Mouse (Mus musculus): ENCODE measurements around the gene Zbtb43. TPM values are rescaled to one million over a fixed set of nuclear protein-coding genes. Genes with fewer than 3 reads are reported as not detected.

The Zbtb43 gene
- polyA plus RNA-seq, 2 experiments = 13.6 to 19.0 TPM

GRCm38 (mm10) chr2:33412111-33412510, 56.2 kb downstream of the Zbtb43 start:
- TF ChIP-seq POLR2A (IDR thresholded peaks at IDR 0.05; ENCODE audit: borderline replicate concordance, extremely low read depth, insufficient read depth, insufficient read length) = no peak
- Histone ChIP-seq H3K9me3 (ENCODE audit: control insufficient read depth, low read length) (no peaks in the 10 kb centered on the region), H3K36me3 (ENCODE audit: control insufficient read depth, insufficient read depth, low read length) (peaks cover 48% of the 10 kb centered on the region)

GRCm38 (mm10) chr2:33403511-33404003, 64.8 kb downstream of the Zbtb43 start:
- Histone ChIP-seq H3K27me3 (ENCODE audit: control insufficient read depth, insufficient read depth, low read length) (no peaks in the 10 kb centered on the region), H3K9ac (ENCODE audit: low read depth, low read length, severe bottlenecking) (no peak overlapping the region), H3K4me2 (replicated peaks; ENCODE audit: low read depth, low read length, severe bottlenecking) (no peak overlapping the region), H3K9me3 (ENCODE audit: control insufficient read depth, low read length) (no peaks in the 10 kb centered on the region), H3K4me3 (replicated peaks; ENCODE audit: low read length) (no peak overlapping the region), H3K36me3 (ENCODE audit: control insufficient read depth, insufficient read depth, low read length) (peaks cover 10% of the 10 kb centered on the region), H3K27ac (replicated peaks; ENCODE audit: low read depth, low read length) (no peak overlapping the region), H3K4me1 (ENCODE audit: control insufficient read depth, insufficient read depth, low read length) (no peaks in the 10 kb centered on the region)
- ATAC-seq (ENCODE audit: low FRiP score, low read depth) (no peak), DNase-seq (ENCODE audit: low spot score) (no peak)
- 88% methylated on average over 4 of the region's 4 CpGs for WGBS
- no peak for TF ChIP-seq POLR2A (IDR thresholded peaks at IDR 0.05; ENCODE audit: borderline replicate concordance, extremely low read depth, insufficient read depth, insufficient read length)

More at GRCm38 (mm10) chr2:33412111-33412510, 56.2 kb downstream of the Zbtb43 start:
- no peaks in the 10 kb centered on the region for H3K27me3 ChIP-seq (ENCODE audit: control insufficient read depth, insufficient read depth, low read length)
- WGBS = 85% methylated on average over 14 of the region's 14 CpGs
- ATAC-seq (ENCODE audit: low FRiP score, low read depth) = no peak
- no peak for DNase-seq (ENCODE audit: low spot score)
- H3K4me2 ChIP-seq (replicated peaks; ENCODE audit: low read depth, low read length, severe bottlenecking) = no peak overlapping the region
- no peaks in the 10 kb centered on the region for H3K4me1 ChIP-seq (ENCODE audit: control insufficient read depth, insufficient read depth, low read length)
- H3K27ac ChIP-seq (replicated peaks; ENCODE audit: low read depth, low read length) = no peak overlapping the region
- H3K4me3 ChIP-seq (replicated peaks; ENCODE audit: low read length) = no peak overlapping the region
- H3K9ac ChIP-seq (ENCODE audit: low read depth, low read length, severe bottlenecking) = no peak overlapping the region

DNA sequence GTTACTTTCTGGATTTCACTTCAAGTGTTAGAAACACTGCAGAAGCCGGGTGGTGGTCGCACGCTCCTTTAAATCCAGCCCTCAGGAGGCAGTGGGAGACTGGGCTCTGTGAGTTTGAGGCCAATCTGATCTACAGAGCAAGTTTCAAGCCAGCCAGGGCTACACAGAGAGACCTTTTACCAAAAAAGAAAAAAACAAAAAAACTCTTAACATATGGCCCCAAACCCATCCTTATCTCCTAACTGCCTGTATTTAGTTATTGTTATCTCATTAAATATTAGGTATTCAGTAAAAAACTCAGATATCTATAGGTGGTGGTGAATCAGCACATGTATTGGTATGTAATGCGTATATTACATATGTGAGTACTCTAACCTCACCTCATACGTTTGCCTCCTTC, 65.7 kb downstream of the Zbtb43 start:
- Histone ChIP-seq H3K27me3 (ENCODE audit: control insufficient read depth, insufficient read depth, low read length) (no peaks in the 10 kb centered on the region), H3K4me1 (ENCODE audit: control insufficient read depth, insufficient read depth, low read length) (no peaks in the 10 kb centered on the region), H3K4me2 (replicated peaks; ENCODE audit: low read depth, low read length, severe bottlenecking) (no peak overlapping the region), H3K36me3 (ENCODE audit: control insufficient read depth, insufficient read depth, low read length) (peaks cover 10% of the 10 kb centered on the region), H3K9ac (ENCODE audit: low read depth, low read length, severe bottlenecking) (no peak overlapping the region), H3K9me3 (ENCODE audit: control insufficient read depth, low read length) (no peaks in the 10 kb centered on the region), H3K27ac (replicated peaks; ENCODE audit: low read depth, low read length) (no peak overlapping the region), H3K4me3 (replicated peaks; ENCODE audit: low read length) (no peak overlapping the region)
- no peak for DNase-seq (ENCODE audit: low spot score)
- TF ChIP-seq POLR2A (IDR thresholded peaks at IDR 0.05; ENCODE audit: borderline replicate concordance, extremely low read depth, insufficient read depth, insufficient read length) = no peak
- ATAC-seq (ENCODE audit: low FRiP score, low read depth) = no peak
- WGBS = 58% methylated on average over 5 of the region's 5 CpGs

- 37% methylated on average over 7 of the region's 7 CpGs for WGBS
- Histone ChIP-seq H3K4me3 (replicated peaks; ENCODE audit: low read length) (no peak overlapping the region), H3K4me1 (ENCODE audit: control insufficient read depth, insufficient read depth, low read length) (no peaks in the 10 kb centered on the region), H3K4me2 (replicated peaks; ENCODE audit: low read depth, low read length, severe bottlenecking) (no peak overlapping the region), H3K9me3 (ENCODE audit: control insufficient read depth, low read length) (no peaks in the 10 kb centered on the region), H3K36me3 (ENCODE audit: control insufficient read depth, insufficient read depth, low read length) (peaks cover 10% of the 10 kb centered on the region), H3K9ac (ENCODE audit: low read depth, low read length, severe bottlenecking) (no peak overlapping the region), H3K27me3 (ENCODE audit: control insufficient read depth, insufficient read depth, low read length) (no peaks in the 10 kb centered on the region), H3K27ac (replicated peaks; ENCODE audit: low read depth, low read length) (no peak overlapping the region)
- ATAC-seq (ENCODE audit: low FRiP score, low read depth) = peak; percentile 37; the same call in 1 of the 2 replicates
- no peak for TF ChIP-seq POLR2A (IDR thresholded peaks at IDR 0.05; ENCODE audit: borderline replicate concordance, extremely low read depth, insufficient read depth, insufficient read length)
- DNase-seq (ENCODE audit: low spot score) = peak; percentile 43
Observed at GRCm38 (mm10) chr2:33402236-33402635, 66.1 kb downstream of the Zbtb43 start.

GRCm38 (mm10) chr2:33401217-33401616, 67.1 kb downstream of the Zbtb43 start:
- Histone ChIP-seq H3K27ac (replicated peaks; ENCODE audit: low read depth, low read length) (no peak overlapping the region), H3K4me3 (replicated peaks; ENCODE audit: low read length) (no peak overlapping the region), H3K9ac (ENCODE audit: low read depth, low read length, severe bottlenecking) (no peak overlapping the region), H3K4me1 (ENCODE audit: control insufficient read depth, insufficient read depth, low read length) (no peaks in the 10 kb centered on the region), H3K27me3 (ENCODE audit: control insufficient read depth, insufficient read depth, low read length) (no peaks in the 10 kb centered on the region), H3K36me3 (ENCODE audit: control insufficient read depth, insufficient read depth, low read length) (peaks cover 4% of the 10 kb centered on the region), H3K9me3 (ENCODE audit: control insufficient read depth, low read length) (no peaks in the 10 kb centered on the region), H3K4me2 (replicated peaks; ENCODE audit: low read depth, low read length, severe bottlenecking) (no peak overlapping the region)
- DNase-seq (ENCODE audit: low spot score) (no peak), ATAC-seq (ENCODE audit: low FRiP score, low read depth) (no peak)
- WGBS = 32% methylated on average over 3 of the region's 3 CpGs
- TF ChIP-seq POLR2A (IDR thresholded peaks at IDR 0.05; ENCODE audit: borderline replicate concordance, extremely low read depth, insufficient read depth, insufficient read length) = no peak

- Histone ChIP-seq H3K27me3 (ENCODE audit: control insufficient read depth, insufficient read depth, low read length) (no peaks in the 10 kb centered on the region), H3K4me2 (replicated peaks; ENCODE audit: low read depth, low read length, severe bottlenecking) (no peak overlapping the region), H3K9me3 (ENCODE audit: control insufficient read depth, low read length) (no peaks in the 10 kb centered on the region), H3K27ac (replicated peaks; ENCODE audit: low read depth, low read length) (no peak overlapping the region), H3K36me3 (ENCODE audit: control insufficient read depth, insufficient read depth, low read length) (0 out of 2 replicates have a peak, but pooled peaks cover under 1% of the 10 kb centered on the region), H3K4me3 (replicated peaks; ENCODE audit: low read length) (no peak overlapping the region), H3K9ac (ENCODE audit: low read depth, low read length, severe bottlenecking) (no peak overlapping the region), H3K4me1 (ENCODE audit: control insufficient read depth, insufficient read depth, low read length) (no peaks in the 10 kb centered on the region)
- WGBS = 79% methylated on average over 5 of the region's 5 CpGs
- no peak for TF ChIP-seq POLR2A (IDR thresholded peaks at IDR 0.05; ENCODE audit: borderline replicate concordance, extremely low read depth, insufficient read depth, insufficient read length)
- no peak for DNase-seq (ENCODE audit: low spot score)
- no peak for ATAC-seq (ENCODE audit: low FRiP score, low read depth)
Observed at GRCm38 (mm10) chr2:33400541-33400940, 67.8 kb downstream of the Zbtb43 start.

Other genes starting within 250 kb of the Zbtb43 start
- gene Ralgps1, start 97.1 kb downstream of the Zbtb43 start, polyA plus RNA-seq (2012; rRNA removed) = 5.4 and 6.4 TPM in 2 replicates
- gene Ralgps1, start 97.1 kb downstream of the Zbtb43 start, polyA plus RNA-seq (2014; fragmentation: Nextera tagmentation; extraction: Ambion mirVana) = 3.5 and 4.7 TPM in 2 replicates
- gene Zbtb34, start 37.2 kb downstream of the Zbtb43 start, polyA plus RNA-seq (2012; rRNA removed) = 19.0 and 26.9 TPM in 2 replicates
- gene Zbtb34, start 37.2 kb downstream of the Zbtb43 start, polyA plus RNA-seq (2014; fragmentation: Nextera tagmentation; extraction: Ambion mirVana) = 8.4 and 9.1 TPM in 2 replicates
- gene Lmx1b, start 172.0 kb upstream of the Zbtb43 start, polyA plus RNA-seq (2012; rRNA removed) = 28.3 and 40.0 TPM in 2 replicates
- 6.3 and 8.4 TPM in 2 replicates for gene Lmx1b, start 172.0 kb upstream of the Zbtb43 start, polyA plus RNA-seq (2014; fragmentation: Nextera tagmentation; extraction: Ambion mirVana)

All from limb, embryonic 14.5 days (tissue).